Mouse (Mus musculus): Measurements from ENCODE around the gene Kcnq1.

- no peak for TF ChIP-seq GATA1 (IDR thresholded peaks at IDR 0.05; ENCODE audit: low read length)
- no peak for TF ChIP-seq TAL1 (IDR thresholded peaks at IDR 0.05; ENCODE audit: low read length)
These were observed 104.6 kb downstream of the Kcnq1 start for GRCm38 (mm10) chr7:143210796-143211195.
